Mouse (Mus musculus) CH12.LX (cell line): ENCODE data around the gene Rbp1. TPM values are rescaled to one million over a fixed set of nuclear protein-coding genes. Genes with fewer than 3 reads are reported as not detected.

ENCODE experiments used
- DNase-seq: peaks from one replicate; pipeline ENCODE4 v3.0.0-alpha.2; 2013; ENCODE audit errors: extremely low read depth
- H3K27ac ChIP-seq: 2 replicates; pipeline ENCODE4 v1.5.1; 2012; ENCODE audit warnings: low read depth, mild to moderate bottlenecking, control low read depth, moderate library complexity; ENCODE audit not compliant: insufficient read depth
- H3K27me3 ChIP-seq: replicated peaks from 2 replicates; pipeline ENCODE3; 2012; ENCODE audit warnings: inconsistent platforms
- H3K36me3 ChIP-seq, 2 experiments: replicated peaks in 1 of 2; 2 replicates each; pipeline versions ENCODE3 to v1.6.1; 2012; ENCODE audit warnings: inconsistent platforms in 1 of 2, low read length in 1 of 2, mild to moderate bottlenecking in 1 of 2, mixed read lengths in 1 of 2, moderate library complexity in 1 of 2; ENCODE audit not compliant: control insufficient read depth in 1 of 2, insufficient read depth in 1 of 2
- H3K4me1 ChIP-seq, 2 experiments: 2 replicates each; pipeline ENCODE4 v1.6.1; 2012; ENCODE audit warnings: inconsistent platforms in 1 of 2, moderate library complexity in 1 of 2; ENCODE audit not compliant: insufficient read depth in 2 of 2, control insufficient read depth in 1 of 2
- H3K4me2 ChIP-seq: 2 replicates; pipeline ENCODE4 v1.6.1; 2012; ENCODE audit warnings: low read depth, mild to moderate bottlenecking, control low read depth; ENCODE audit not compliant: poor library complexity, insufficient read depth, severe bottlenecking
- H3K4me3 ChIP-seq, 3 experiments: fragments of 150-350 bp in 1 of 3; sonication (generic) in 1 of 3; replicated peaks in 1 of 3; 2 replicates each; pipeline versions ENCODE3 to v1.5.1; 2011 to 2012; ENCODE audit warnings: low read depth in 2 of 3, low read length in 2 of 3, mild to moderate bottlenecking in 2 of 3, moderate library complexity in 2 of 3, control low read depth in 1 of 3, improper control_type of control experiment in 1 of 3, inconsistent platforms in 1 of 3, mixed read lengths in 1 of 3; ENCODE audit not compliant: poor library complexity in 1 of 3
- H3K79me2 ChIP-seq: replicated peaks from 2 replicates; pipeline ENCODE4 v1.6.1; 2012; ENCODE audit warnings: mild to moderate bottlenecking, moderate library complexity; ENCODE audit not compliant: control insufficient read depth, poor library complexity, insufficient read depth, severe bottlenecking; ENCODE audit errors: extremely low read depth
- H3K9ac ChIP-seq: 2 replicates; pipeline ENCODE4 v1.6.1; 2012; ENCODE audit warnings: low read depth, mild to moderate bottlenecking, control low read depth, moderate library complexity; ENCODE audit not compliant: insufficient read depth
- H3K9me3 ChIP-seq: replicated peaks from 2 replicates; pipeline ENCODE3; 2012; ENCODE audit warnings: low read length, inconsistent platforms, mixed read lengths
- BHLHE40 ChIP-seq: IDR thresholded peaks from 2 replicates; pipeline ENCODE4 v1.6.1; 2011; ENCODE audit warnings: mild to moderate bottlenecking, low read depth, low read length, improper control_type of control experiment
- CHD1 ChIP-seq: IDR thresholded peaks from 2 replicates; pipeline ENCODE4 v1.6.1; 2012; ENCODE audit warnings: low read depth, low read length, improper control_type of control experiment, inconsistent platforms
- CHD2 ChIP-seq: IDR thresholded peaks from 2 replicates; pipeline ENCODE4 v1.6.1; 2011; ENCODE audit warnings: low read length, improper control_type of control experiment
- GABPA ChIP-seq: IDR thresholded peaks from 2 replicates; pipeline ENCODE4 v1.6.1; 2012; ENCODE audit warnings: low read depth, low read length, improper control_type of control experiment, inconsistent platforms; ENCODE audit not compliant: insufficient replicate concordance
- IRF4 ChIP-seq: IDR thresholded peaks from 2 replicates; pipeline ENCODE4 v1.6.1; 2014; ENCODE audit warnings: low read depth, mild to moderate bottlenecking, inconsistent platforms, low read length, improper control_type of control experiment
- JUND ChIP-seq: conservative IDR thresholded peaks from 2 replicates; pipeline ENCODE4 v1.6.1; 2011; ENCODE audit warnings: low read depth, low read length, improper control_type of control experiment
- KAT2A ChIP-seq: IDR thresholded peaks from 2 replicates; pipeline ENCODE4 v1.6.1; 2012; ENCODE audit warnings: low read length, improper control_type of control experiment, inconsistent platforms; ENCODE audit not compliant: insufficient replicate concordance
- MAFK ChIP-seq: IDR thresholded peaks from 2 replicates; pipeline ENCODE4 v1.6.1; 2011; ENCODE audit warnings: low read length, improper control_type of control experiment; ENCODE audit not compliant: insufficient replicate concordance
- MAX ChIP-seq: IDR thresholded peaks from 2 replicates; pipeline ENCODE4 v1.6.1; 2011; ENCODE audit warnings: low read length, improper control_type of control experiment
- MXI1 ChIP-seq: IDR thresholded peaks from 2 replicates; pipeline ENCODE4 v1.6.1; 2011; ENCODE audit warnings: mild to moderate bottlenecking, low read depth, low read length, improper control_type of control experiment
- MYC ChIP-seq: IDR thresholded peaks from 2 replicates; pipeline ENCODE4 v1.6.1; 2011; ENCODE audit warnings: low read depth, mild to moderate bottlenecking, improper control_type of control experiment, low read length
- POLR2A ChIP-seq: IDR thresholded peaks from 2 replicates; pipeline ENCODE4 v1.6.1; 2011; ENCODE audit warnings: low read depth, mild to moderate bottlenecking, improper control_type of control experiment, low read length
- POLR2AphosphoS2 ChIP-seq: IDR thresholded peaks from 2 replicates; pipeline ENCODE4 v1.6.1; 2011; ENCODE audit warnings: low read depth, low read length, improper control_type of control experiment
- RAD21 ChIP-seq: IDR thresholded peaks from 2 replicates; pipeline ENCODE4 v1.6.1; 2011; ENCODE audit warnings: low read depth, mild to moderate bottlenecking, low read length, improper control_type of control experiment, moderate library complexity
- SMC3 ChIP-seq: IDR thresholded peaks from 2 replicates; pipeline ENCODE4 v1.6.1; 2011; ENCODE audit warnings: low read depth, low read length, improper control_type of control experiment
- TBP ChIP-seq: conservative IDR thresholded peaks from 2 replicates; pipeline ENCODE4 v1.6.1; 2011; ENCODE audit warnings: low read depth, low read length, improper control_type of control experiment
- TCF12 ChIP-seq: IDR thresholded peaks from 2 replicates; pipeline ENCODE4 v1.6.1; 2014; ENCODE audit warnings: low read depth, mild to moderate bottlenecking, inconsistent platforms, low read length, improper control_type of control experiment
- USF2 ChIP-seq: conservative IDR thresholded peaks from 2 replicates; pipeline ENCODE4 v1.6.1; 2011; ENCODE audit warnings: low read depth, low read length, improper control_type of control experiment
- ZC3H11A ChIP-seq: IDR thresholded peaks from 2 replicates; pipeline ENCODE4 v1.6.1; 2012; ENCODE audit warnings: low read depth, mild to moderate bottlenecking, inconsistent platforms, low read length, improper control_type of control experiment
- ZKSCAN1 ChIP-seq: IDR thresholded peaks from 2 replicates; pipeline ENCODE4 v1.6.1; 2012; ENCODE audit warnings: low read depth, inconsistent platforms, low read length, improper control_type of control experiment, borderline replicate concordance
- dilution Hi-C: fragments of 300-500 bp; cut with MboI; formaldehyde crosslinking; loops from 2 replicates; pipeline ENCODE4 v1.14.3; 2020; ENCODE audit warnings: low sequenced_read_pairs; ENCODE audit not compliant: extremely low pct_unique_long_range_greater_than_20kb, extremely low pct_ligation_motif_present
- in situ Hi-C: fragments of 300-500 bp; cut with MboI; formaldehyde crosslinking; loops from 3 replicates; pipeline ENCODE4 v1.14.3; 2019; ENCODE audit warnings: low sequenced_read_pairs, low pct_ligation_motif_present, low pct_unique_long_range_greater_than_20kb, mixed read lengths
- polyA plus RNA-seq: library from polyadenylated mRNA; unstranded; fragments of >175 nt; gene quantifications from 2 replicates; pipeline ENCODE4 v1.2.1, GENCODE M21; 2012; ENCODE audit warnings: low read depth; ENCODE audit not compliant: insufficient read length
- total RNA-seq, 2 experiments: library from RNA; depleted of rRNA; stranded (reverse); fragments of 300-350 nt in 1 of 2; fragments of >200 nt in 1 of 2; gene quantifications; 2 replicates each; pipeline ENCODE4 v1.2.3; 2012 to 2014

The Rbp1 gene
- total and polyA plus RNA-seq, 3 experiments = 0.04 TPM; not detected in 2

- no peak for TF ChIP-seq POLR2A
- no peak for TF ChIP-seq TBP
- TF ChIP-seq SMC3 = no peak
- TF ChIP-seq ZC3H11A = no peak
- no peak for TF ChIP-seq IRF4
- no peak for TF ChIP-seq POLR2AphosphoS2
- TF ChIP-seq MXI1 = no peak
- no peak for TF ChIP-seq GABPA
- no peak for TF ChIP-seq TCF12
- no peak for TF ChIP-seq MAX
- TF ChIP-seq CHD2 = no peak
- no peak for TF ChIP-seq JUND
- TF ChIP-seq USF2 = no peak
- no peak for TF ChIP-seq BHLHE40
- no peak for TF ChIP-seq ZKSCAN1
- TF ChIP-seq MYC = no peak
Measured at GRCm38 (mm10) chr9:98437819-98438218, 15.1 kb downstream of the Rbp1 start.

DNA sequence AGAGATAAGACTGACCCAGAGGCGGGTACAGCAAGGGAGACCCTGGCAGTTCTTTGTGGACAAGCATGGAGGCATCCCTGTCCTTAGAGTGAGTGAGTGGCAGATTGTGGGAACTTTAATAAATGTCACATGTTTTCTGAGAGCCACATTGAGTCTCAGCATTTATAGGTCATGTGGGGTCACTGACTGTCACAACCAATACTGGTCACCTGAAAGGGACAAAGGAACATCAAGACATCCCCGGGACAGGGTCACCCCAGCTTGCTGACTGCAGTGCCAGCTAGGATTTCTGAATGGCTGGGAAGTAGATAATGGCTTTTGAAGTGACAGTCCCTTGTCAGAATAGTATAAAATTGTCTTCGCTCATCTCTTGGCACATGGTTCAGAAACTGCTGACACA lies 16.3 kb downstream of the Rbp1 start:
- dilution Hi-C loops = no loop called here
- H3K27me3 ChIP-seq = peaks cover 2% of the 10 kb centered on the region
- TF ChIP-seq CHD2 (no peak), KAT2A (no peak), ZKSCAN1 (no peak), MAFK (0 out of 2 replicates have a peak, but pooled peaks have one; percentile 9), USF2 (no peak), CHD1 (no peak), RAD21 (no peak)
- TF ChIP-seq, all 38 proteins: peak for 1
- Histone ChIP-seq H3K9ac (no peak overlapping the region), H3K4me1 (peaks cover 5 to 24% of the 10 kb centered on the region in 2 experiments), H3K9me3 (no peaks in the 10 kb centered on the region), H3K4me3 (no peak overlapping the region), H3K36me3 (no peaks in the 10 kb centered on the region), H3K27ac (no peak overlapping the region), H3K4me2 (no peak overlapping the region), H3K79me2 (no peaks in the 10 kb centered on the region)
- in situ Hi-C loops = no loop called here
- DNase-seq = no peak

More at GRCm38 (mm10) chr9:98437819-98438218, 15.1 kb downstream of the Rbp1 start:
- Histone ChIP-seq H3K4me2 (no peak overlapping the region), H3K27ac (no peak overlapping the region), H3K27me3 (peaks cover 3% of the 10 kb centered on the region), H3K9me3 (no peaks in the 10 kb centered on the region), H3K79me2 (no peaks in the 10 kb centered on the region), H3K9ac (no peak overlapping the region), H3K36me3 (no peaks in the 10 kb centered on the region), H3K4me1 (peaks cover 5 to 23% of the 10 kb centered on the region in 2 experiments), H3K4me3 (no peak overlapping the region)
- in situ Hi-C loops (no loop called here), dilution Hi-C loops (no loop called here)
- DNase-seq = no peak
